Comparison of ENCODE assay signal across 9 mouse cellular contexts in the genomic region with DNA sequence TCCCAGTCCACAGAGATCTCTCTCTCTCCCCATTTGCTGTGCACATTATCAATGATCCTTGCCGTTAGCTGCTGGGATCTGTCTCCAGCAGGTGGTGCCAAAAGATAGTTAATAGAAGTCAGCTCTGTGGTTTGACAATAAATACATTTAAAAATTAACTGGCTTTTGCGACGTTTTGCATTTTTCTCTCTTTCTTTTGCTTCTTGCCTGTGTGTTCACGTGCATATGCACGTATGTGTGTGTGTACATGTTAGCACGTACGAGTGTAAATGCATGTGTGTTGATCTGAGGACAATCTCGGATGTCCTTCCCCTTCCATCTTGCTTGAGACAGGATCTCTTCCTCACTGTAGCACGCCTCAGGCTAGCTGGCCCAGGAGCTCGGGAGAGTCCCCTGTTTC. TPM values are rescaled to one million over a fixed set of nuclear protein-coding genes. Genes with fewer than 3 reads are reported as not detected.
A peak's percentile ranks its signal among the peaks of the same experiment; 100 is the strongest.
DNase-seq lines count a peak whose midpoint lies in the region; TF ChIP-seq lines count a peak whose summit lies in the region.
"Had no signal": no experiment of that assay in that cellular context is flagged by ENCODE, and none has a peak within 500 bp of the region (broad histone marks: within the 10 kb centered on the region; RNA-seq: fewer than 3 reads in every experiment).

No protein-coding gene starts in this region.

- H3K4me1 ChIP-seq in spleen, adult 2 months (ENCODE audit: control insufficient read depth, insufficient read depth, insufficient read length) = no peaks in the 10 kb centered on the region
- H3K4me1 ChIP-seq: limb, embryonic 12.5 days had no signal

- no peak for TF ChIP-seq POLR2A in spleen, adult 2 months (IDR thresholded peaks at IDR 0.05; ENCODE audit: low read depth, low read length)

- WGBS in spleen, adult 2 months = 39% methylated on average over 10 of the region's 10 CpGs

- no peaks in the 10 kb centered on the region for H3K36me3 ChIP-seq in spleen, adult 2 months (ENCODE audit: control insufficient read depth, insufficient read depth, low read length)
- H3K36me3 ChIP-seq: limb, embryonic 12.5 days had no signal

- H3K27me3 ChIP-seq in spleen, adult 2 months (ENCODE audit: control insufficient read depth, insufficient read depth, low read length) = no peaks in the 10 kb centered on the region
- H3K27me3 ChIP-seq: limb, embryonic 12.5 days had no signal

- H3K27ac ChIP-seq in layer of hippocampus, adult 2 months = peak overlapping the region; percentile 64; the same call in 1 of the 2 replicates
- no peak overlapping the region for H3K27ac ChIP-seq in spleen, adult 2 months (ENCODE audit: insufficient read depth, low read length)
- H3K27ac ChIP-seq: limb, embryonic 12.5 days had no signal

- peak; percentile 36 to 87 for DNase-seq in adrenal gland, adult (ENCODE audit: inconsistent age in 2 of 2, low spot score in 1 of 2)
- no peak for DNase-seq in adrenal gland, adult 8-10 months
- DNase-seq in CD4-positive, CD25-positive, alpha-beta regulatory T cell, adult 2 months (ENCODE audit: low read depth, low spot score) = peak; percentile 85
- DNase-seq in c-Kit-positive CD71-positive TER-119-negative erythroid progenitor cells, embryonic 14.5 days (ENCODE audit: low read depth) = peak; percentile 4
- DNase-seq in frontal cortex, postnatal 25 days (ENCODE audit: low spot score in 2 of 2) = peak; percentile 44 to 57
- DNase-seq in layer of hippocampus, adult 2 months (ENCODE audit: low spot score in 2 of 2) = peak; percentile 69 to 73
- peak; percentile 53 for DNase-seq in lung, postnatal 25 days (ENCODE audit: low spot score)
- peak; percentile 41 to 49 for DNase-seq in spleen, adult 2 months (ENCODE audit: low read depth in 1 of 2, low spot score in 2 of 2)

- peak; percentile 96 for TF ChIP-seq CTCF in layer of hippocampus, adult 2 months (conservative IDR thresholded peaks at IDR 0.05)
- peak; percentile 41; the same call in 1 of the 2 replicates for TF ChIP-seq CTCF in spleen, adult 2 months (IDR thresholded peaks at IDR 0.05; ENCODE audit: extremely low read depth, insufficient read depth, insufficient read length, insufficient replicate concordance)

- H3K4me3 ChIP-seq in layer of hippocampus, adult 2 months = peak overlapping the region; percentile 30
- H3K4me3 ChIP-seq in spleen, adult 2 months (ENCODE audit: extremely low read depth, insufficient read depth, insufficient read length) = no peak overlapping the region
- H3K4me3 ChIP-seq: limb, embryonic 12.5 days had no signal

RNA-seq across cellular contexts. Expression of gene Stmnd1, which starts 37.3 kb away (rescaled TPM):
- total RNA-seq in adrenal gland, adult 8-10 months (2022) = under 1 TPM in 1 of 4 experiments, not detected in 3; 0.25 TPM
- not detected for total RNA-seq in layer of hippocampus, adult 2 months (2021)
- not detected in 2 replicates for polyA plus RNA-seq in spleen, adult 2 months (2012; rRNA removed)
